Mouse (Mus musculus) thymus, adult 2 months (tissue): ENCODE data around the gene Ankrd36.

Source experiments
- CTCF ChIP-seq: fragments of 200-500 bp; IDR thresholded peaks from 2 replicates; pipeline ENCODE4 v1.5.1; 2012; ENCODE audit warnings: mild to moderate bottlenecking, control low read depth, low read length, moderate library complexity, borderline replicate concordance; ENCODE audit not compliant: control insufficient read depth, poor library complexity, insufficient read depth; ENCODE audit errors: extremely low read depth
- POLR2A ChIP-seq: fragments of 200-500 bp; IDR thresholded peaks from 2 replicates; pipeline ENCODE4 v1.6.1; 2012; ENCODE audit warnings: mild to moderate bottlenecking, low read length, control low read depth, moderate library complexity; ENCODE audit not compliant: control insufficient read depth, poor library complexity, insufficient read depth; ENCODE audit errors: extremely low read depth

GRCm38 (mm10) chr11:5566506-5566905, 3.0 kb upstream of the Ankrd36 start:
- no peak for TF ChIP-seq POLR2A
- no peak for TF ChIP-seq CTCF
